Mouse (Mus musculus) left cerebral cortex, adult 9 months (tissue): Measurements from ENCODE around the gene Kcnn1.
"Not testable (repeated sequence)": the region's sequence is repeated elsewhere in the genome, so short reads cannot be mapped to it uniquely, and the experiment has no call there.

Experiments
- DNase-seq, 2 experiments: peaks; one replicate each; pipeline ENCODE4 v3.0.0; 2022; ENCODE audit warnings: low spot score in 2 of 2

Kcnn1 gene

DNA sequence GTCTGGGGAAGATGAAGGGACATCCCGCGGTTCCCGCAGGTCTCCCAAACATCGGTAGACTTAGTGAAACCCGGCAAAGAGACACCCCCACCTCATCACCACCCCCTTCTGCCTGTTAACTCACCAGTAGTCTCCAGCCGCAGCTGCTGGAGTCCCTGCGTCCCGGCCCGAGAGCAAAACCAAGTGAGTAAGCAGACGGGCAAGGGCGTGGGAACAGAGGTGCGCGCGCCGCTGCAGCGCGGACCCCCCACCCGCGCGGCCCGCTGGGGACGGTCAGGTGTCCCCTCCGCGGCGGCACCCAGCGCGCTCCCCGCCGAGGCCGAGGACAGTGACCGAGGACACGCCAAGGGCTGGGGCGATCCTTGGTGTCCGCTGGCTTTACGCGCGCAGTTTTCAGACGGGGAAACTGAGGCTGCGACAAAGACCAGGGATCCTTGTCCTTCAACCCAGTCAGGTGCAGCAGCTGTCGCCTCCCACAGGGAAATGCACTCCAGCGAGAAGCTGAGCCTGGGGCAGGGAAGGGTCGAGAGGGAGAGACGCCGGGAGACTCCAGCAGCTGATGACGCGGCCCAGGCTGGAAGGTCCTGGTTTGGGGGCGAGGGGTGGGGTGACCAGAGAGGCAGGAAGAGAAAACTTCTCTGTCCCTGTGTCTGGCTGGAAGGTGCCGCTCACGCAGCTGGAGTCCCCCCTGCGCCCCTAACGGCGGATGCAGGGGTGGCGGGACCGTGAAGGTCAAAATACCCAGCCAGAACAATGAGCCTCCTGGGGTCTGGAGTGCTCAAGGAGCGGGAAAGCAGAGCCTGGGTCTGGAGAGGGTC is at the start of gene Kcnn1:
TSS of gene Kcnn1 (minus strand) at position 435 of the 818 bp plus-strand sequence.
- no peak for DNase-seq

DNA sequence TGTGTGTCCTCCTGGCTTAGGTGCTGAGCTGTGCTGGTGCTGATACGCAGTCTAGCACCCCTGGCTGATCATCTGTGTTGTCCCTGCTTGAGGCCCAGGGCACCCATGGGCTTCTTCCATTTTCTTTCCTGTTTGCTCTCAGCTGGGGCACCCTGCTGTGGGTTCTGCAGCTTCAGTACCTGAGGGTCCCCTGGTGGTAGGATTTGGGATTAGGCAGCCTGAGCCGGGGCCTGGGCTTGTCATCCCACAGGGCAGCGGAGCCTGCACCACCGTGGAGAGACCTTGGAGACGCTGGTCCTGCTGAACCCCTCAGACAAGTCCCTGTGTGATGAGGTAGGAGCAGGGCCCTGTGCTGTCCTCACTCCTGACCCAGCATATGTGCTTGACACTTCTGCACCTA is 48.5 kb upstream of the Kcnn1 start:
- no peak for DNase-seq

DNA sequence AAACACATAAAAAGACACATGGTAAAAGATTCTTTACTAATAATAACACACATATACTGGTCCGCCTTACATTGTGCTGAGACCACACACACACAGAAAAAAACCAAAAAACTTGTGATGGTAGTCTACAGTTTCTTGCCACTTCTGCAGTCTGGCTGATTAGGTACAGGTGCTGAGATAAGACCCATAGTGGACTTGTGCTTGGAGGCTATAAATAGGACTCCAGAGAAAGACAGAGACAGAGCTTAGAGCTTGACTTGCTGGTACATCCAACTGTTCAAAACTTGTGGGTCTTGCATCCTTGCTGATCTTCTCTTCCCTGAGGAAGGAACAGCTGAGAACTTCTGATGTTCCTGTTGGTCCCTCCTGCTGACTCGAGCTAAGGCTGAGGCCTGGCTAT is 44.5 kb upstream of the Kcnn1 start:
- no peak for DNase-seq

DNA sequence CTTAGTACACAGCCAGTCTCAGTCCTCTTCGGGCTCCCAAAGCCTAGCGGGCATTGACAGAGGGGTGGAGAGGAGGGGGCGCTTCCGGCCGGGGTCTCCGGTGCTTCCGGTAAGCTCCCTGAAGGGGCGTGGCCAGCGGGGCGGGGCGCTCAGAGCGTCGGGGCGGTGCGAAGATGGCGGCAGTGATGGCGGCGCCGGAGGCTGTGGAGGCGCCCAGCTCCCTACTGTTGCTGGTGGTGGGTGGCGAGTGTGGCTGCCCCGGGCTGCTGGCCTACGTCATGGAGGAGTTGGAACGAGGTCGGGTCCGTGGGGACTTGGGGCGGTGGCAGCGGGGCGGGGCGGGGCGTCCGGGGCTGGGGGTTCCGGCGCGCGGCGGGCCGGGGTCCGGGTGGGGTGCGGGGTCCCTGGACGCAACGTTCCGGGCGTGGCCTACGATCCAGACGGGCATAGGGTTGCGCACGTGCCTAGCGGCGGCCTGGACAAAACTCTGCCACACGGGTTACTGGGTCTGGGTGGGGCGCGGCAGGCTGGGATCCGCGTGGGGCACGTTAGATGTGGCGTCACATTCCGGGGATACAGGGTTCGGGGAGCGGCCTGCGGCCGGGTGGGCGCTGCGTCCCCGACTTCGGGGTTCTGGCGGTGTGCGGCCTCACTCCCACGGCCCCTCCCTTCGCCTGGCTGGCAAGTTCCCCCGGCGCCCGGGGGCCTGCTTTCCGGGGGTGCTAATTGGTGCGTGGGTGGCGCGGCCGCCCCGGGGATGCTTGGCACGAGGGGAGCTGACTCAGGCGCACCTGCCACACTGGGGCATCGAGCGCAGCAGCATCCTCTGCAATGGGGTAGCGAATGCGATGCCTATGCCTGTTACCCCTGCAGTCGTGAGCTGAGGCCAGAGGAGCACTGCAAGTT is 43.0 kb upstream of the Kcnn1 start, which contains the start of gene Map1s:
TSS of gene Map1s (plus strand) at position 102 of the 906 bp plus-strand sequence.
- DNase-seq: peak; percentile 61 to 76

DNA sequence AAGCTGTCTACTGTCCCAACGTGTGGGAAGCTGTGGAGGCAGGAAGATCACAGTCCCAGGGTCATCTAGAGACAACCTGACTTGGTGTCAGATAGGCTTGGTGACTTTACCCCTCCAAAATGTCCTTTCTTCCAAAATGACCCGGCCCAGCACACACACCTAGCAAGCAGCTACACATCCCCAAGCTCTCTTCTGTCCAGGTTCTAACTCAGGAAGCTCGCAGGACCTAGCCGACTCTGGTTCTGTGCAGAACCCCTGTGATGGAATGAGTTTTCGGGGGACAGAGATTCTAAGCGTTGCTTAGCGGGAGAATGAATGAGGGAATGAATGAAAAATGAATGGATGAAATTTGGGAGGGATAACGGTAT is 42.4 kb upstream of the Kcnn1 start:
- DNase-seq: no peak

DNA sequence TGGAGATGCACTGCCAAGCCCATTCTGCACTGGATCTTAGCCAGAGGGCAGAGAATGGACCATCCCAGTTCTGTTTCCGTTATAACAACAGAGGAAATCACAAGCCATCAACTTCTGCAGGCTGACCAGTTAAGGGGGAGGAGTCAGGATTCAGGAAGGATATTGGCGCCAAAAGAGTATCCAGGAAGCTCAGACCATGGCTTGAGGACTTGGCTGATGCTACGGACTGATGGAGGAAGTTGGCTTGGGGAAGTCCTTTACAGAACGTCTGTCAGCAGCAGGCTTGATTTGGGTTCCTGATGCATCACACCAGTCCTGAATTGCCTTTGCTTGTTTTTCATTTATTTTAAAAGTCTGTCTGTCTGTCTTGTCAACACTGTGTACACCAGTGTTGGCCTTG is 41.5 kb upstream of the Kcnn1 start:
- no peak for DNase-seq

DNA sequence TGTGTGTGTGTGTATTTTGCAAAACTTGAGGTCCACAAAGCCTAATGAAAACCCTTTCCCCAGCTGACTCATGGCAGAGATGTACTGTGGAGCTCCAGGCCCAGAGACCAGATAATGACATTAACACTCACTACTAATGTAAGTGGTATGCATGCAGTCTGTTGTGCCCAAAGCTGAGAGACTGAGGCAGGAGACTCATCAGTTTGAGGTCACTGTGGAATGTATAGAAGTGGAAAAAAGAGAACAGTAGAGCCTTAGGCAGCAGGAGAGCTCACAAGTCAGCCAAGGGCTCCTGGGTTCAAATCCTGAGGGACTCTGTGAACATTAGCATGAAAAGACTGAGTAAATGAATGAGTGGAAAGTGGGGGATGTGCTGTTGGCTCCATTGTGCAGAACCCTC is 40.5 kb upstream of the Kcnn1 start:
- DNase-seq: no peak

DNA sequence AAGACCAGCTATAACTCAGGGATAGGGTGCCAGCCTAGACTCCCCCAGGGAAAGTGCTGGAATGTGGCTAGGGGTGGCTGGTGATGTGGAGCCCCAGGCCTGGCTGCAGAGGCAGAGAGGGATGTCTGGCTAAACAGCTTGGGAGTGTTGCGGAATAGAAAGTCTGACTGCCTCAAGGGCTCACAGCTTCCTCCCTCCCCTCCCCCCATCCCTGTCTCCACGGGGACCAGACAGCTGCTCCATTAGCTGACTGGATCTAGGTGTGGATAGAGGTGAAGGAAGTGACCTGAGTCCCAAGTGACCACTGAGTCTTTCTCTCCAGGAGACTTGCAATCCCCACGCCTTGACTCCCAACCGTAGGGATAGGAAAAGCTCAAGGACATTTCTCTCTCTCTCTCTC is 40.1 kb upstream of the Kcnn1 start:
- no peak for DNase-seq

DNA sequence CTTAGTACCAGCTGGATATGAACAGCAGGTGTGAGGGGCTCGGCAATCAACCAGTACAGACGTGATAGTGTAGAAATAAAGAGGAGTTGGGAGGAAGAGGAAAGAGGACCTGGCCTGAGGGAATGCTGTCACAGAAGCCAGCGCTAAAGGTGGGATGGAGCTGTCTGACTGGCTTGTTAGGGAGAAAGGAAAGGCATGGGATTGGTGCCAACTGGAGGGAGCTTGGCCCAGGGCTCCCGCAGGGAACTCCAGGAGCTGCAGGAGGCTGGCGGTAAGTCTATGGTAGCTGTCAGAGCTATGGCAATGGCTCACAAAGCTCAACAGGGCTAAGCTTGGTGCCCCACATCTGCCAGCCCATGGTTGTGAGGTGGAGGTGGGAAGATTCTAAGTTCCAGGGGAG is 39.2 kb upstream of the Kcnn1 start:
- no peak for DNase-seq

DNA sequence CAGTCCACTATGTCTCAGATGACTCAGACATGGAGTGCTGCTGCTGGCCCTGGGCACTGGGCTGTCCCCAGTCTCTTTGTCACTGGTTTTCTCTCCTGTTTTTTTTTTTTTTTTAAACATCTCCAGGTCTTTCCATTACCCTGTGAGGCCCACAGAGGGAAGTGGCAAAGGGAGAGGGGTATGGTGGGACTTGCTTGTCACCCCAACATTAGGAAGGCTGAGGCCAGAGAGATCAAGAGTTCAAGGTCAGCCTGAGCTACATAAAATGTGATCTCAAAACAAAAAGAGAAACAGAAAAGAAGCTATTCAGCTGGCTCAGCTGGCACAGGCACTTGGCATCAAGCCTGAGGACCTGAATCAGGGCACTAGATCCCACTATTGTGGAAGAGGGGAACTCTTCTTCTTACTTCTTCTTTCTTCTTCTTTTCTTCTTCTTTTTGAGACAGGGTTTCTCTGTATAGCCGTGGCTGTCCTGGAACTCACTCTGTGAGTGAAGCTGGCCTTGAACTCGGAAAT is 37.9 kb upstream of the Kcnn1 start:
- DNase-seq: no peak

DNA sequence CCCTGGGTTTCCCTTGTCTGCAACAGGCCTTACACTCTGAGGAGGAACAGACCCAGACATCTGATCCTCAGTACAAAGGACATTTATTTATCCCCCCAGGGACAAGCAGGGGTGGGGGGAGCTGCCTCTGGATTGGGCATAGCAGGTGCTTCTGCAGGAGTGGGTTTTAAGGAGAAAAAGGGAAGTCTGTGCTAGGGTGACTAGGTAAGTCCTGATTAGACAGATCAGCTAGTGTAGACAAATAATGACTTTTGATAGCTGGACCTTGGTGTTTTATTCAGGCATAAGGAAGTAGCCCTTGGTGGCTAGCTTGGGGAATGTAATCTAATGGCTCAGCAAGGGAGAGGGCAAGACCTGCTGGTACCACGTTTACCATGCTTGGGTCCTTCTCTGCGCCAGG is 36.2 kb upstream of the Kcnn1 start:
- no peak for DNase-seq

DNA sequence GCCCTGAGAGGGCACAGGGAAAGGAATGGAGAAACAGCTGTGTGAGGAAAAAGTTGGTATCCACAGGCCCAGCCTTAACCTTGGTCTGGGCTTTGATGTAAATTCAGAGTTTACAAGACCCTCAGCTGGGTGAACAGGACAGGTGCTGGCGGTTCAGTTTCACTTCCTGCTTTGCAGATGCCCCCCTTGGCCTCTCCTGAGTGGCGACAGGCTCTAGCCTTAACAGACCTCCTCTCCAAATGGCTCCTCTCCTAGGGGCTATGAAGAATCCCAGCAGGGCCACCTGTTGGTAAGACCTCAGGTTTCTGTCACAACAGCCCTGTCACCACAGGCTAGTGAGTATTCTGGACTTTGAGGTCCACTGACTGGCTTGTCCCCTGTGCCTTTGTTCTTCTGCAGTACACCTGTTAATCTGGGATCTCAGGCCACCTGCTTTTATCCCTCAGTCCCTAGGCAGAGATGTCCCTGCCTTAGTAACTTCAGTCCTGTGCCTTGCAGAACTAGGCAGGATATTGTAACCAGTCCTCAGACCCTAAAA is 35.7 kb upstream of the Kcnn1 start:
- DNase-seq: no peak

DNA sequence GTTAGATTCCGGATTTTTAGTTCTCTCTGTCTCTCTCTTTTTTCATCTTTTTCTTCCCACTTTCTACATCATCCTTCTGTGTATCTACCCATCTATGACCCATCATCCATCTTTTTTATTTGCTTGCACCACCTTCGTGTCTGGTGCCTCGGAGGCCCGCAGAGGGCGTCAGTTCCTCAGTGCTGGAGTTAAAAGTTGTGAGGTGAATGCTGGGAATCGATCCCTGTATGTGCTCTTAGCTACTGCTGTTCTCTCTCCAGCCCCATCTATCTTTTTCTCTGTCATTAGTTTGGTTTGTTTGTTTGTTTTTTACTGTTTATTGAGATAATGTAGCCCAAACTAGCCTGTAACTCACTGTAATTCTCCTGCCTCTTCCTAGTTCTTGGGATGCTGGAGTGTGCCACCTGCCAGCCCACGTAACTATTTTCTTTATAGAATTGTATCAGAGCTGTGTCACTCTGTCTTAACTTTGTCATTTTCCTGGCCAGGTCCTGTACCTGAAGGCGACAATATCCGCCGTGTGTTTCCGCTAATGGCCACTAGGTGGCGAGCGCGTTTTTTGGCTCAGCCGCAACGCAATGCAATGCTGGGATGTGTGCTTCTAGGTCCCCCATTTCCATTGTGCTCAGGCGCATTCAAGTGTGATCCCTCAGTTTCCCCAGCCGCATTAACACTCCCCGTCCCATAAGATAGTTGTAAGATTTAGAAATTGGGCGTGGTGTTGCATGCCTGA is 34.8 kb upstream of the Kcnn1 start:
- DNase-seq: peak; percentile 61 to 90

DNA sequence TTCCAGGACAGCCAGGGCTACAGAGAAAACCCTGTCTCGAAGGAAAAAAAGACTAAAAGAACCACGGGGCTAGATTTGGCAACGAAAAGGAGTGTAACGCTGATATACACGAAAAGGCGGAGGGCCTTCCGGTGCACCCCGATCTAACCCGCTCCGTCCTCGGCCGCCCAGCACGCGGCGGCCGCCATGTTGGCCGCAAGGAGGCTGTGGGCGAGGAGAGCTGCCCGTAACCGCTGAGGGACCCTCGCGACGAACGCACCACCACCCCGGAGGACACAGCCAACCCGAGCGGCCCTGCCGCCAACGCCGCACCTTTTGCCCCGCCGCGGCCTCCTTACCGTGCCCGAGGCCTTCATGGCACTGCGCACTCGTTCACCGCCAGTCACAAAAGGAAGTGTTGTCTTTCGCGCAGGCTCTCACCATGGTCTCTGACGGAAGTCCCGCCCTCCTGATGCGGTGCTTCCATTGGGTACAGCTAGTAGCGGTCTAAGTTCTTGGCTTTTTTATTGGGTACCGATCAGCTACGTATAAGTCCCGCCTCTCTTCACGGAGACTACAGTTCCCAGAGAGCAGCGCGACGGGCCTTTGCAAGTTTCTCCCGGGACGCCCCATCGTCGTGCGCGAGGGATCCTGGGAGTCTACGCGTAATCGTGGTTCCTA is 34.1 kb upstream of the Kcnn1 start, which contains the start of gene Rpl18a:
TSS of gene Rpl18a (minus strand) at position 392 of the 660 bp plus-strand sequence.
- DNase-seq: peak; percentile 98

DNA sequence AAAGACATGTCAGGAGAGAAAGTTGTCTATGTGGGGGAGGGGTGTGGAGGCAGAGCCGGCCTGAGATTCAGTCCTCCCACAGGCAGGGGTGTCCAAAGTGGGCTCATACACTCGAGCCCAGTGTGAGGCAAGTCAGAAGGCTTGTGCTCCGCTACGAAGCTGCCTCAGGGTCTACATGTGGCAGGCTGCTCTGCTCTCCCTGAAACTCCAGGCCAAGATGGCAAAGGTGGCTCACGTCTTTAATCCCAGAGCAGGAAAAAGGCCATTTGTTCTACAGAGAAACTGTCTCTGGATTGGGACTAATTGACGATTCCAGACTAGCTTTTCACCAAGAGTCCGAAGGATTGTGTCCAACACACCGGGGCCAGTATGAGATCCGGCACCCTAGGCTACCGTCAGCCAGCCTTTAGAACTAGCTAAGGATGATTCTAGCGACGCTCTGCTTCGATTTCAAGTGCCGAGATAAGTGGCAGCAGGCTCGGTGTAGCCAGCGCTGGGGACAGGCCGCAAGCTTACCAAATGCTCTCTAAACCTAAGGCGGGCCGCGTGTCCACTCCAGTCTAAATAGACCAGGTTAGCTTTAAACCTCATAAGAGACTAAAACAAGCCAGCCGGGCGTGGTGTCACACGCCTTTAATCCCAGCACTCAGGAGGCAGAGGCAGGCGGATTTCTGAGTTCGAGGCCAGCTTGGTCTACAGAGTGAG is 33.4 kb upstream of the Kcnn1 start:
- DNase-seq: no peak

DNA sequence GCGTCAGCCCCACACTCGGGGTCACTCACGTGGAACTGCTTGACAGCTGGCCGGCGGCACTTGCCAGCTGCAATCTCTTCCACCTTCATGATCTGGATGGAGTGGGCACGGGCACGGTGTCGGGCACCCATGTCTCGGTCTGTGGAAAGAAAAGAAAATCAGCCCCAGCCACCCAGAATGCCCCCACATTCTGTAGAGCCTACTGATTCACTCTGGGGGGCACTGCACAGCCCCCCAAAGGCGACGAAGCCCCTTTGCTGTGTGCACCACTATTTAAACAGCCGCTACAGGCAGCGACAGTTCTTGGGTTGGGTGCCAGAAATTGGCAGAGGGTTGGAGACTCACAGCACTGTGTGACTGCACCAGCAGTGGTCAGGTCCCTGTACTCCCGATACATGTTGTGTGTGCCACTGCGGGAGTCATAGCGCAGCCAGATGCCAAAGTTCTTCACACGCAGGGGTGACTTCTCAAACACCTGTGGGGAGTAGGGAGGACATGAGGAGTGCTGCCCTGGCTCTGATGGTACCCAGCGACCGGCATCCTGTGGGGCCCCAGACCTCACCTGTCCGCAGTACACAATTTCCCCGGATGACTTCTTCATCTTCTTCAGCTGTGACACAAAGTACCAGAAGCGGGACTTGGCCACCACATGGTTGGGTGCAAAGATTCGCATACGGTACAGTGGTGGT is 32.7 kb upstream of the Kcnn1 start:
- not testable (repeated sequence) for DNase-seq

DNA sequence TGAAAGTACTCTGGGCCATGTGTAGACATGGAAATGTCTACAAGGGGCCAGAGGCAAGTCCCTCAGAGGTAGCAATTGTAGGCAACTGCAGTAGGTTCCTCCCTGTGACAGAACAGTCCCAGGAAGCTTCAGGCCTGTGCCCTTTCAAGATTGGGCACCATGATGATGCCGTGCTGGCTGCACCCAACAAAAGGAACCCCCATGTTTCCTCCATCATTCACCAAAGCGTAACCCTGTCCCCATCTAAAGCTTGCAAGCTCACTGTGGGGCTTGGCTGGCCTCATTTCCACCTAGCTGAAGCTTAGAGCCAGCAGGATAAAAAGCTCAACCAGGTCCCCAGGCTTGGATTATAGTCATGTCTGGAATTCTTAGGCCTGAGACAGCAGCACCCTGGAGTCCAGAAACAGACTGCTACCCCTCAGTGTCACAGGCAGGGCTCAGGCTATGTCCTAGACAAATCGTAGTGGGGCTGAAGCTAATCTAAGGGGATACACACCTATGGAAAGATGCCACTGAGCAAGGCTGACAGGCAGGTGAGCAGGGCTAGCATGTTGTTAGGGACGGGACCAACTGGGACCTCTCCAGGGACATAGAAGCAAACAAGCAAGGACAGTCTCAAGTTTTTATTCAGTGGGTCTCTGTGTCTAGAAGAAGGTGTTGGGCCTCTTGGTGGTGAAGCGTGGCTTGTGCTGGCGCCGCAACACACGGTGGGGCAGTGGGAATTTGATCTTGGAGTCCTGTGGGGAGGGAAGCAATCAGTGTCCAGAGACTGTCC is 31.9 kb upstream of the Kcnn1 start:
- no peak for DNase-seq

DNA sequence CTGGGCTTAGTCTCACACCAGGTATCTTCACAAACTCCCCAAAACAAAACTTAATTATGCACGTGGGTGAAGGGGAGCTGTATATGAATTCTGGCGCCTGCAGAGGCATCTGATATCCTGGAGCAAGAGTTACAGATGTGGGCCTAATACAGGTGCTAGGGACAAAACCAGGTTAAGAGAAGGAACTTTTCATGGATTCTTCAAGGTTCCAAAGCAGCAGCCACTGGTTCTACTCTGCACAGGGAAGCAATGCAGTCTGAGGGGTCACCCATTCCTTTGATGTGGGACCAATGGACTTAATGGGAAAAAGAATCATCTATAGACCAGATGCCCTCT is 31.3 kb upstream of the Kcnn1 start:
- DNase-seq: no peak
